Mouse (Mus musculus): ENCODE results near the gene Gm6525.

GRCm38 (mm10) chr3:84215253-84215652 is 41.3 kb downstream of the Gm6525 start:
- TF ChIP-seq CTCF (IDR thresholded peaks at IDR 0.05; ENCODE audit: low read depth) (no peak), EP300 (IDR thresholded peaks at IDR 0.05; ENCODE audit: low read depth) (no peak)

Measured in liver, embryonic 14.5 days (tissue).